Mouse (Mus musculus): ENCODE results near the gene Dmap1.

The Dmap1 gene

GRCm38 (mm10) chr4:117681931-117682461 is at the start of gene Dmap1:
Dmap1 (minus strand) TSS chr4:117682273.
- peak; percentile 97 for DNase-seq (ENCODE audit: low spot score)

GRCm38 (mm10) chr4:117724112-117724511 is 42.0 kb upstream of the Dmap1 start, which contains the start of gene Gm12845:
Gm12845 (plus strand) TSS chr4:117724412.
- DNase-seq (ENCODE audit: low spot score) = no peak

- DNase-seq (ENCODE audit: low spot score) = no peak
Measured at GRCm38 (mm10) chr4:117713303-117714098, 31.4 kb upstream of the Dmap1 start.

- no peak for DNase-seq (ENCODE audit: low spot score)
Measured at GRCm38 (mm10) chr4:117712314-117712713, 30.2 kb upstream of the Dmap1 start.

GRCm38 (mm10) chr4:117708780-117709550 is 26.9 kb upstream of the Dmap1 start:
- DNase-seq (ENCODE audit: low spot score) = no peak

GRCm38 (mm10) chr4:117705361-117705760 is 23.3 kb upstream of the Dmap1 start:
- peak; percentile 85 for DNase-seq (ENCODE audit: low spot score)

- DNase-seq (ENCODE audit: low spot score) = no peak
Measured at GRCm38 (mm10) chr4:117686354-117686753, 4.3 kb upstream of the Dmap1 start.

- DNase-seq (ENCODE audit: low spot score) = peak; percentile 13
Measured at GRCm38 (mm10) chr4:117683048-117683768, 1.1 kb upstream of the Dmap1 start.

- DNase-seq (ENCODE audit: low spot score) = no peak
Measured at GRCm38 (mm10) chr4:117682463-117682862, 390 bp upstream of the Dmap1 start.

- no peak for DNase-seq (ENCODE audit: low spot score)
Measured at GRCm38 (mm10) chr4:117680963-117681362, 1.1 kb downstream of the Dmap1 start.

GRCm38 (mm10) chr4:117676903-117677302 is 5.2 kb downstream of the Dmap1 start:
- DNase-seq (ENCODE audit: low spot score) = peak; percentile 93

- DNase-seq (ENCODE audit: low spot score) = no peak
Measured at GRCm38 (mm10) chr4:117673901-117674300, 8.2 kb downstream of the Dmap1 start.

GRCm38 (mm10) chr4:117672042-117672441 is 10.0 kb downstream of the Dmap1 start:
- no peak for DNase-seq (ENCODE audit: low spot score)

GRCm38 (mm10) chr4:117669874-117670273 is 12.2 kb downstream of the Dmap1 start:
- DNase-seq (ENCODE audit: low spot score) = no peak

GRCm38 (mm10) chr4:117666054-117666453 is 16.0 kb downstream of the Dmap1 start:
- DNase-seq (ENCODE audit: low spot score) = no peak

GRCm38 (mm10) chr4:117665531-117665930 is 16.5 kb downstream of the Dmap1 start:
- DNase-seq (ENCODE audit: low spot score) = no peak

GRCm38 (mm10) chr4:117664411-117665137 is 17.5 kb downstream of the Dmap1 start:
- DNase-seq (ENCODE audit: low spot score) = no peak

- no peak for DNase-seq (ENCODE audit: low spot score)
Measured at GRCm38 (mm10) chr4:117660001-117660400, 22.1 kb downstream of the Dmap1 start.

- DNase-seq (ENCODE audit: low spot score) = peak; percentile 80
Measured at GRCm38 (mm10) chr4:117658582-117659444, 23.3 kb downstream of the Dmap1 start.

GRCm38 (mm10) chr4:117657646-117658045 is 24.4 kb downstream of the Dmap1 start:
- no peak for DNase-seq (ENCODE audit: low spot score)

All from embryo, embryonic 10.5 days (tissue).